Mouse (Mus musculus): ENCODE results near the gene Glod4.

DNA sequence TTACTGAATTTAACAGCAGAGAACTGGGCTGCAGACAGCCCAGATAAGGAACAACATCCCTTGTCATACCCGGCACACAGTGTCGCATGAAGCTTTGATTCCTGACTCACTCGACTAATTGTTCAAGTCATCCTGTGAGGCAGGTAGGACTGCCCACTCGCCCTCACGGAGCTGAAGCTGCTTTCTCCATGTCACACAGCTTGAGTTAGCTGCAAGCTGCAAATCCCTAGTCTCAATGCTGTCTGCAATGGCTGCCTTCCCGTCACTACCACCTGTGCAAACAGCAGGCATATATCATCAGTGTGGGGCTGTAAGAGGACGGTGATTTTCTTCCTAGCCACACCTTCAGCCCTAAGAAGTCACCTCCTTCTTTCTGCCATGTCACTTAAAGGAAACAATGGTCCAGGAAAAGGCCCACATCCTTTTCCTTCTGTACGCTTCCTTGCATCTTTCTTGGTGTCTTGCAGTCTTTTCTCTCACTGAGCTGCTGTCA lies 46.5 kb downstream of the Glod4 start:
- no peak for TF ChIP-seq EP300 (IDR thresholded peaks at IDR 0.05; ENCODE audit: low read depth)
- no peak for TF ChIP-seq CTCF (IDR thresholded peaks at IDR 0.05; ENCODE audit: low read depth)

All from liver, embryonic 14.5 days (tissue).